Mouse (Mus musculus): ENCODE measurements around the gene Retreg3. TPM values are rescaled to one million over a fixed set of nuclear protein-coding genes. Genes with fewer than 3 reads are reported as not detected.

Retreg3 gene
- polyA plus RNA-seq, 1 experiment from 2014 or later: 19.7 TPM

GRCm38 (mm10) chr11:101051051-101051493 lies 68.6 kb downstream of the Retreg3 start:
- Histone ChIP-seq H3K9me3 (no peaks in the 10 kb centered on the region), H3K27ac (replicated peaks) (no peak overlapping the region), H3K4me1 (no peaks in the 10 kb centered on the region; the same call in 1 of the 2 replicates), H3K36me3 (replicated peaks) (peaks cover 91% of the 10 kb centered on the region), H3K4me3 (no peak overlapping the region), H3K27me3 (replicated peaks; ENCODE audit: low read depth, poor library complexity, severe bottlenecking) (no peaks in the 10 kb centered on the region)
- WGBS: 86% methylated on average over 6 of the region's 6 CpGs
- DNase-seq (ENCODE audit: low spot score): no peak

- Histone ChIP-seq H3K36me3 (replicated peaks) (peaks cover 91% of the 10 kb centered on the region), H3K4me3 (no peak overlapping the region), H3K27ac (replicated peaks) (no peak overlapping the region), H3K4me1 (no peaks in the 10 kb centered on the region; the same call in 1 of the 2 replicates), H3K9me3 (no peaks in the 10 kb centered on the region), H3K27me3 (replicated peaks; ENCODE audit: low read depth, poor library complexity, severe bottlenecking) (no peaks in the 10 kb centered on the region)
- WGBS: 91% methylated on average over 9 of the region's 9 CpGs
- DNase-seq (ENCODE audit: low spot score): no peak
Measured at GRCm38 (mm10) chr11:101050359-101050758, 69.3 kb downstream of the Retreg3 start.

GRCm38 (mm10) chr11:101047502-101047901 lies 72.2 kb downstream of the Retreg3 start:
- 84% methylated on average over 3 of the region's 3 CpGs for WGBS
- peaks cover 95% of the 10 kb centered on the region for H3K36me3 ChIP-seq (replicated peaks)

DNA sequence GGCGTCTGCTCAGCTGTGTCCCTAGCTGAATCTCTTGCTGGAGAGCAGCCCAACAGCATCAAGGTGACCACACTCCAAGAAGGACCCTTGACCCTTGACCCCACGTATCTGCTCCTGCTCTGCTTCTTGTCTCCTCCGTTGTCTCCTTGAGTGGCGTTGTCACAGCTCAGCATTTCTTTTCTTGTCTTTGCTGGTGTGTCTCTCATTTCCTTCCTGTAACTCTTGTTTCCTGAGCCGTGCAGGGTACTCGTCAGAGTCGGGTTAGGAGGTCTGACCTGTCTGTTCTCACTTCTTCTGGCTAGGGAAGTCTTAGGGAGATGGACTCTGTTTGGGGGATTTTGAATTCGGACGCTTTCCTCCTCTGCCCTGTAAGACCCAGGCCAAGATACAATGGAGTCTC lies 73.3 kb downstream of the Retreg3 start:
- Histone ChIP-seq H3K4me1 (no peaks in the 10 kb centered on the region; the same call in 1 of the 2 replicates), H3K36me3 (replicated peaks) (peaks cover 97% of the 10 kb centered on the region), H3K27ac (replicated peaks) (no peak overlapping the region), H3K4me3 (no peak overlapping the region), H3K27me3 (replicated peaks; ENCODE audit: low read depth, poor library complexity, severe bottlenecking) (no peaks in the 10 kb centered on the region), H3K9me3 (no peaks in the 10 kb centered on the region)
- 56% methylated on average over 9 of the region's 9 CpGs for WGBS
- no peak for DNase-seq (ENCODE audit: low spot score)

More at GRCm38 (mm10) chr11:101047502-101047901, 72.2 kb downstream of the Retreg3 start:
- DNase-seq (ENCODE audit: low spot score): no peak
- Histone ChIP-seq H3K4me1 (no peaks in the 10 kb centered on the region; the same call in 1 of the 2 replicates), H3K27ac (replicated peaks) (no peak overlapping the region), H3K4me3 (no peak overlapping the region), H3K9me3 (no peaks in the 10 kb centered on the region), H3K27me3 (replicated peaks; ENCODE audit: low read depth, poor library complexity, severe bottlenecking) (no peaks in the 10 kb centered on the region)

Small RNA genes lying within 50 kb of the gene (microRNA-seq; reads per million reads assigned to microRNA genes)
- not detected for gene Gm27626

Other genes starting within 250 kb of the Retreg3 start
- 22.5 and 22.8 TPM in 2 replicates for gene Stat3, start 180.4 kb downstream of the Retreg3 start, polyA plus RNA-seq (2016; fragmentation: Nextera tagmentation; extraction: Ambion mirVana)
- 20.6 and 23.5 TPM in 2 replicates for gene Cavin1, start 149.0 kb downstream of the Retreg3 start, polyA plus RNA-seq (2016; fragmentation: Nextera tagmentation; extraction: Ambion mirVana)
- 30.1 and 30.5 TPM in 2 replicates for gene Atp6v0a1, start 110.4 kb downstream of the Retreg3 start, polyA plus RNA-seq (2016; fragmentation: Nextera tagmentation; extraction: Ambion mirVana)
- 7.4 and 8.9 TPM in 2 replicates for gene Naglu, start 49.9 kb downstream of the Retreg3 start, polyA plus RNA-seq (2016; fragmentation: Nextera tagmentation; extraction: Ambion mirVana)
- 0.21 TPM in 1 of 2 replicates, not detected in the other for gene Hsd17b1, start 41.5 kb downstream of the Retreg3 start, polyA plus RNA-seq (2016; fragmentation: Nextera tagmentation; extraction: Ambion mirVana)
- gene Coasy, start 37.3 kb downstream of the Retreg3 start, polyA plus RNA-seq (2016; fragmentation: Nextera tagmentation; extraction: Ambion mirVana): 48.7 and 51.1 TPM in 2 replicates
- gene Mlx, start 32.6 kb downstream of the Retreg3 start, polyA plus RNA-seq (2016; fragmentation: Nextera tagmentation; extraction: Ambion mirVana): 40.6 and 41.0 TPM in 2 replicates
- gene Psmc3ip, start 24.5 kb downstream of the Retreg3 start, polyA plus RNA-seq (2016; fragmentation: Nextera tagmentation; extraction: Ambion mirVana): 69.5 and 72.3 TPM in 2 replicates
- gene Tubg1, start within 50 bp of the Retreg3 start, polyA plus RNA-seq (2016; fragmentation: Nextera tagmentation; extraction: Ambion mirVana): 135 and 142 TPM in 2 replicates
- gene Tubg2, start 36.0 kb upstream of the Retreg3 start, polyA plus RNA-seq (2016; fragmentation: Nextera tagmentation; extraction: Ambion mirVana): 4.9 and 5.7 TPM in 2 replicates
- gene Cntnap1, start 50.6 kb upstream of the Retreg3 start, polyA plus RNA-seq (2016; fragmentation: Nextera tagmentation; extraction: Ambion mirVana): 0.23 and 0.31 TPM in 2 replicates
- 3.7 and 4.0 TPM in 2 replicates for gene Plekhh3, start 51.5 kb upstream of the Retreg3 start, polyA plus RNA-seq (2016; fragmentation: Nextera tagmentation; extraction: Ambion mirVana)
- 0.16 TPM in 1 of 2 replicates, not detected in the other for gene Ccr10, start 55.5 kb upstream of the Retreg3 start, polyA plus RNA-seq (2016; fragmentation: Nextera tagmentation; extraction: Ambion mirVana)
- 13.3 and 14.5 TPM in 2 replicates for gene Ezh1, start 106.6 kb upstream of the Retreg3 start, polyA plus RNA-seq (2016; fragmentation: Nextera tagmentation; extraction: Ambion mirVana)
- gene Ramp2, start 126.1 kb upstream of the Retreg3 start, polyA plus RNA-seq (2016; fragmentation: Nextera tagmentation; extraction: Ambion mirVana): 66.4 and 68.4 TPM in 2 replicates
- 124 TPM in 2 replicates for gene Vps25, start 133.8 kb upstream of the Retreg3 start, polyA plus RNA-seq (2016; fragmentation: Nextera tagmentation; extraction: Ambion mirVana)
- 6.0 and 8.3 TPM in 2 replicates for gene Wnk4, start 140.7 kb upstream of the Retreg3 start, polyA plus RNA-seq (2016; fragmentation: Nextera tagmentation; extraction: Ambion mirVana)
- 1.3 and 1.4 TPM in 2 replicates for gene Cntd1, start 159.1 kb upstream of the Retreg3 start, polyA plus RNA-seq (2016; fragmentation: Nextera tagmentation; extraction: Ambion mirVana)
- 200 and 203 TPM in 2 replicates for gene Coa3, start 159.2 kb upstream of the Retreg3 start, polyA plus RNA-seq (2016; fragmentation: Nextera tagmentation; extraction: Ambion mirVana)
- 141 and 154 TPM in 2 replicates for gene Becn1, start 182.4 kb upstream of the Retreg3 start, polyA plus RNA-seq (2016; fragmentation: Nextera tagmentation; extraction: Ambion mirVana)
- 189 and 203 TPM in 2 replicates for gene Psme3, start 196.3 kb upstream of the Retreg3 start, polyA plus RNA-seq (2016; fragmentation: Nextera tagmentation; extraction: Ambion mirVana)
- gene Aoc2, start 205.2 kb upstream of the Retreg3 start, polyA plus RNA-seq (2016; fragmentation: Nextera tagmentation; extraction: Ambion mirVana): 2.6 and 3.4 TPM in 2 replicates
- gene Aoc3, start 210.7 kb upstream of the Retreg3 start, polyA plus RNA-seq (2016; fragmentation: Nextera tagmentation; extraction: Ambion mirVana): 0.04 TPM in 1 of 2 replicates, not detected in the other
- not detected in 2 replicates for gene G6pc, start 247.7 kb upstream of the Retreg3 start, polyA plus RNA-seq (2016; fragmentation: Nextera tagmentation; extraction: Ambion mirVana)